29 mouse cellular contexts compared by ENCODE assay signal in the genomic region with DNA sequence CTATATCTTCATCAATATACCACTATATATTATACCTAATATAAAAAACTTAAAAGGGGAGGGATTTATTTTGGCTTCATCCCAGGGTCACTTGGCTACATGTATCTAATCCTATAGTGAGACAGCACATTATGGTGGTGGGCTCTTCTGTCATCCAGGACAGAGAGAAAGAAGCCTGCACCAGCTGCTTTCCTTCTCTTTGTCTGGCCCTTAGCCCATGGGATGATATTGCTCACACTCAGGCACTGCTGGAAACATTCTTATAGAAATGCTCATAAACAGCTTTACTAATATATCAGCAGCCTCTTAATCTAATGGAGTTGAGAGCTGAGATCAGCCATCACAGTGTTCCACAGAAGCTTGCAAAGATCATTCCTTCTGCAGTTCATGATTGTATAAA.
"Had no signal": no experiment of that assay in that cellular context is flagged by ENCODE, and none has a peak within 500 bp of the region (broad histone marks: within the 10 kb centered on the region; RNA-seq: fewer than 3 reads in every experiment).

No protein-coding gene starts in this region.

- H3K4me3 ChIP-seq: left cerebral cortex, adult 2 months; limb, embryonic 10.5 days; limb, embryonic 12.5 days; limb, embryonic 13.5 days; limb, embryonic 15.5 days; liver, embryonic 12.5 days; liver, embryonic 13.5 days; liver, embryonic 15.5 days; megakaryocyte, embryonic 14.5 days; midbrain, embryonic 10.5 days; midbrain, embryonic 12.5 days; midbrain, embryonic 13.5 days; midbrain, embryonic 15.5 days; myocyte; neural tube, embryonic 12.5 days had no signal

- H3K27me3 ChIP-seq: limb, embryonic 12.5 days; limb, embryonic 13.5 days; limb, embryonic 15.5 days; liver, embryonic 12.5 days; liver, embryonic 13.5 days; liver, embryonic 15.5 days; megakaryocyte, embryonic 14.5 days; midbrain, embryonic 12.5 days; midbrain, embryonic 13.5 days; midbrain, embryonic 15.5 days; neural tube, embryonic 12.5 days had no signal

- ATAC-seq: liver, embryonic 12.5 days; liver, postnatal 0 days; midbrain, embryonic 13.5 days; midbrain, embryonic 15.5 days; midbrain, embryonic 16.5 days had no signal

- H3K9ac ChIP-seq: limb, embryonic 12.5 days; limb, embryonic 13.5 days; limb, embryonic 15.5 days; liver, embryonic 12.5 days; liver, embryonic 13.5 days; liver, embryonic 14.5 days; liver, embryonic 15.5 days; liver, postnatal 0 days; midbrain, embryonic 12.5 days; midbrain, embryonic 13.5 days; midbrain, embryonic 15.5 days; neural tube, embryonic 12.5 days had no signal

- H3K27ac ChIP-seq: left cerebral cortex, adult 2 months; limb, embryonic 10.5 days; limb, embryonic 12.5 days; limb, embryonic 13.5 days; limb, embryonic 15.5 days; liver, embryonic 12.5 days; liver, embryonic 13.5 days; liver, embryonic 14.5 days; liver, embryonic 15.5 days; macrophage; midbrain, embryonic 10.5 days; midbrain, embryonic 12.5 days; midbrain, embryonic 13.5 days; midbrain, embryonic 15.5 days; neural tube, embryonic 12.5 days had no signal

- H3K36me3 ChIP-seq: limb, embryonic 10.5 days; limb, embryonic 12.5 days; limb, embryonic 13.5 days; limb, embryonic 15.5 days; liver, embryonic 12.5 days; liver, embryonic 13.5 days; liver, embryonic 15.5 days; midbrain, embryonic 10.5 days; midbrain, embryonic 12.5 days; midbrain, embryonic 13.5 days; midbrain, embryonic 15.5 days; neural tube, embryonic 12.5 days had no signal

- H3K4me1 ChIP-seq: limb, embryonic 10.5 days; limb, embryonic 12.5 days; limb, embryonic 13.5 days; limb, embryonic 15.5 days; liver, embryonic 12.5 days; liver, embryonic 13.5 days; liver, embryonic 15.5 days; megakaryocyte, embryonic 14.5 days; midbrain, embryonic 10.5 days; midbrain, embryonic 12.5 days; midbrain, embryonic 13.5 days; midbrain, embryonic 15.5 days; neural tube, embryonic 12.5 days had no signal

- DNase-seq: layer of hippocampus, postnatal 36 days; left cerebral cortex, postnatal 4 days; liver; liver, embryonic 13.5 days; liver, postnatal 0 days; lung, adult 18-20 months; lung, postnatal 14 days; lung, postnatal 36 days; lung, postnatal 4 days; midbrain, embryonic 14.5 days had no signal

- H3K9me3 ChIP-seq: limb, embryonic 10.5 days; limb, embryonic 12.5 days; limb, embryonic 13.5 days; limb, embryonic 15.5 days; liver, embryonic 12.5 days; liver, embryonic 13.5 days; liver, embryonic 15.5 days; megakaryocyte, embryonic 14.5 days; midbrain, embryonic 10.5 days; midbrain, embryonic 12.5 days; midbrain, embryonic 13.5 days; midbrain, embryonic 15.5 days; neural tube, embryonic 12.5 days had no signal

- H3K4me2 ChIP-seq: limb, embryonic 12.5 days; limb, embryonic 13.5 days; limb, embryonic 15.5 days; liver, embryonic 11.5 days; liver, embryonic 12.5 days; liver, embryonic 13.5 days; liver, embryonic 15.5 days; midbrain, embryonic 11.5 days; midbrain, embryonic 12.5 days; midbrain, embryonic 13.5 days; midbrain, embryonic 15.5 days; neural tube, embryonic 12.5 days had no signal
